Mouse (Mus musculus): ENCODE results near the gene Arhgap35. TPM values are rescaled to one million over a fixed set of nuclear protein-coding genes. Genes with fewer than 3 reads are reported as not detected.
A peak's percentile ranks its signal among the peaks of the same experiment; 100 is the strongest.

Gene Arhgap35
- polyA plus RNA-seq, 1 experiment: 25.7 TPM

DNA sequence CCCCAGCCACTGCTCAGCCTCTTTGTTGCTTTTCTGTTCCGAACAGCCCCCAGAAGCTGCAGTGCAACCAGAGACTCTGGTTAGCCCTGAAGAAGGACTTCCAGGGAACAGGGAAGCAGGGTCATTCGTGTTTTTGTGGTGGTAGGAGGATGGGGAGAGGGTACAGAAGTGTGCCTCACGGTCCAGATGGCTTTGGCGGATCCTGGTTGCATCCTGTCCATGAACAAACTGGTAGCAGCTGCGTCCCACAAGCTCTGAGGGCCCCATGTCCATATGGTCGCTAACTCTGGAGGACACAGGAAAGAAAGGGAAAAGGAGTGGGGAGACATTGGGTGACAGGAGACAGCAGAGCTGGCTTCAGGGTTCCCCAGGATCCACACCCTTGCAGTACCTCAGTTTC, 153.6 kb downstream of the Arhgap35 start:
- DNase-seq: no peak
- no peak overlapping the region for H3K4me3 ChIP-seq (ENCODE audit: insufficient read depth, low read depth, low read length)
- no peaks in the 10 kb centered on the region for H3K27me3 ChIP-seq (replicated peaks; ENCODE audit: control insufficient read depth, insufficient read depth, low read length)
- TF ChIP-seq POLR2A (IDR thresholded peaks at IDR 0.05; ENCODE audit: low read depth, low read length): no peak
- no peak for TF ChIP-seq CTCF (conservative IDR thresholded peaks at IDR 0.05; ENCODE audit: insufficient read depth, insufficient read length, low read depth, low read length)
- no peaks in the 10 kb centered on the region for H3K4me1 ChIP-seq (ENCODE audit: control insufficient read depth, insufficient read depth, low read length)
- 57% methylated on average over 6 of the region's 6 CpGs for WGBS
- H3K36me3 ChIP-seq (ENCODE audit: control insufficient read depth, insufficient read depth, low read length): no peaks in the 10 kb centered on the region
- no peak overlapping the region for H3K27ac ChIP-seq (ENCODE audit: insufficient read depth, low read depth, low read length)

DNA sequence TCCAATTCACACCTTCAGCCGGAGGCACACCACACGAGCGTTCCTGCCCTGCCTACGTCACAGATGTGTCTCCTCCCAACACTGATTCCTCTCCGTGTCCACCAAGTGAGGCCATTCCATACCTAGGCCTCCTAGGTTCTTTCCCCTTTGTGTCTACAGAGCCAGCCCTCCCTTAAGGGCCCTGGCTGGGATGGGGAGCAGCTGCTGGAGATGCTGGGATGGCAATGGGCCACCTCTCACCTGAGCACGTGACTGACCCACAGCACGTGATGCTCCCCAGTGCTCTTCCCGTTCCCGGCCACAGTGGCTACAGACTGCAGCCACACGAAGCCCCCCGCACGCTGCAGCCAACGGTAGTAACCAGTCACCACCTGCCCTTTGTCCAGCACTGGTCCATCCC, 154.2 kb downstream of the Arhgap35 start:
- no peak for TF ChIP-seq POLR2A (IDR thresholded peaks at IDR 0.05; ENCODE audit: low read depth, low read length)
- Histone ChIP-seq H3K4me3 (ENCODE audit: insufficient read depth, low read depth, low read length) (no peak overlapping the region), H3K4me1 (ENCODE audit: control insufficient read depth, insufficient read depth, low read length) (no peaks in the 10 kb centered on the region), H3K27me3 (replicated peaks; ENCODE audit: control insufficient read depth, insufficient read depth, low read length) (no peaks in the 10 kb centered on the region), H3K27ac (ENCODE audit: insufficient read depth, low read depth, low read length) (no peak overlapping the region), H3K36me3 (ENCODE audit: control insufficient read depth, insufficient read depth, low read length) (no peaks in the 10 kb centered on the region)
- DNase-seq: no peak
- 33% methylated on average over 13 of the region's 13 CpGs for WGBS

DNA sequence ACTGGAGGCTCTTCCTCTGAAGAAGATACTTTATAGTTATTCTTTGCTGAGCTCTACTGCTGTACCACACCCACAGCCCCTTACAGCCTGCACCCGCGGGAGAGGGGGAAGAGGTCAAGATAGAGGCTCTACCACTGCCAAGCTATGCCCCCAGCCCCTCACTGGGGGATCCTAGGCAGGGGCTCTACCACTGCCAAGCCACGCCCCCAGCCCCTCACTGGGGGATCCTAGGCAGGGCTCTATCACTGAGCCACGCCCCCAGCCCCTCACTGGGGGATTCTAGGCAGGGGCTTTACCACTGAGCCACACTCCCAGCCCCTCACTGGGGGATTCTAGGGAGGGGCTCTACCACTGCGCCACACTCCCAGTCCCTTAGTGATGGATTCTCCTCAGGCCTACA, 158.5 kb downstream of the Arhgap35 start:
- Histone ChIP-seq H3K4me1 (ENCODE audit: control insufficient read depth, insufficient read depth, low read length) (no peaks in the 10 kb centered on the region), H3K36me3 (ENCODE audit: control insufficient read depth, insufficient read depth, low read length) (no peaks in the 10 kb centered on the region), H3K4me3 (ENCODE audit: insufficient read depth, low read depth, low read length) (no peak overlapping the region), H3K27me3 (replicated peaks; ENCODE audit: control insufficient read depth, insufficient read depth, low read length) (no peaks in the 10 kb centered on the region), H3K27ac (ENCODE audit: insufficient read depth, low read depth, low read length) (no peak overlapping the region)
- TF ChIP-seq POLR2A (IDR thresholded peaks at IDR 0.05; ENCODE audit: low read depth, low read length) (no peak), CTCF (conservative IDR thresholded peaks at IDR 0.05; ENCODE audit: insufficient read depth, insufficient read length, low read depth, low read length) (no peak)
- WGBS: 87% methylated on average over 5 of the region's 5 CpGs
- no peak for DNase-seq

DNA sequence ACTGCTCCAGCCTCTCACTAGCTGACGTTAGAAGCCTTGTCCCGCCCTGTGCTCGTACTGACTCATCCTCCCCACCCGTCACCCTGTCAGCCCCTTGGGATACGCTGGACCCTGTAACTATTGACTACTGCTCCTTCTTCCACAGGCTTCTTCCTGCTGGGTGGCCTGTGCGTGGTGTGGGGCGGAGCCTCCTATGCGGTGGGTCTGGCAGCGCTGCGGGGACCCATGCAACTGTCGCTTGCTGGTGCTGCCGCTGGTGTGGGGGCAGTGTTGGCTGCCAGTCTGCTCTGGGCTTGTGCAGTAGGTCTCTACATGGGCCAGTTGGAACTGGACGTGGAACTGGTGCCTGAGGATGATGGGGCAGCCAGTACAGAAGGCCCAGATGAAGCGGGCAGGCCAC, 159.8 kb downstream of the Arhgap35 start:
- Histone ChIP-seq H3K27ac (ENCODE audit: insufficient read depth, low read depth, low read length) (no peak overlapping the region), H3K36me3 (ENCODE audit: control insufficient read depth, insufficient read depth, low read length) (no peaks in the 10 kb centered on the region), H3K4me3 (ENCODE audit: insufficient read depth, low read depth, low read length) (no peak overlapping the region), H3K4me1 (ENCODE audit: control insufficient read depth, insufficient read depth, low read length) (no peaks in the 10 kb centered on the region), H3K27me3 (replicated peaks; ENCODE audit: control insufficient read depth, insufficient read depth, low read length) (no peaks in the 10 kb centered on the region)
- TF ChIP-seq CTCF (conservative IDR thresholded peaks at IDR 0.05; ENCODE audit: insufficient read depth, insufficient read length, low read depth, low read length) (no peak), POLR2A (IDR thresholded peaks at IDR 0.05; ENCODE audit: low read depth, low read length) (no peak)
- no peak for DNase-seq
- 94% methylated on average over 14 of the region's 14 CpGs for WGBS

DNA sequence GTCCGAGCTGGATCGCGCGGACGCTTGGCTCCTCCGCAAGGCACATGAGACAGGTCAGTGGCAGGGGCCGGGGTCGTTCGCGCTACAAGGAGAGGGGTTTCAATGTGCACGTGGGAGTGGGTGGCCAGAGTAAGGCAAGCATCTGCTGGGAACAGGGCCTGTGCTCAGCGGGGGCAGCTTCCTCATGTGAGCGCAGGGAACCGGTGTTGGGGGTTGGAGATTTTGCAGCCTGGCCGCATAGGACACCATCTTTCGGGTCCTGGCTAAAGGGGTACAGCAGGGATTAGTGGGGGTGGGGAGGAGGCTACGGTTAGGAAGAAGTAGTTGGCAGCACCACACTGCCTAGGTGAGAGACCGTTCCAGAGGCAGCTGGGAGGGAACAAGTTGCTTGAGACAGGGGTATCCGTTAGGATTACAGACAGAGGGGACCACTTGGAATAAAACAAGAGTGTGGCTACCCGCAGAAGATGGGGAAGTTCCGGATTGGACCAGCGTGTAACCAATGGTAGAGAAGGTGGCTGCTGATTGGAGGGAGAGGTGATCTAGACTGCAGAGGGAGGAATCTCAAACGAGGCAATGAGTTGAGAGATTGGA, 161.6 kb downstream of the Arhgap35 start:
- Histone ChIP-seq H3K4me1 (ENCODE audit: control insufficient read depth, insufficient read depth, low read length) (no peaks in the 10 kb centered on the region), H3K27ac (ENCODE audit: insufficient read depth, low read depth, low read length) (no peak overlapping the region), H3K27me3 (replicated peaks; ENCODE audit: control insufficient read depth, insufficient read depth, low read length) (no peaks in the 10 kb centered on the region), H3K36me3 (ENCODE audit: control insufficient read depth, insufficient read depth, low read length) (no peaks in the 10 kb centered on the region), H3K4me3 (ENCODE audit: insufficient read depth, low read depth, low read length) (peak overlapping the region; percentile 57)
- under 1% methylated on average over 23 of the region's 23 CpGs for WGBS
- no peak for TF ChIP-seq CTCF (conservative IDR thresholded peaks at IDR 0.05; ENCODE audit: insufficient read depth, insufficient read length, low read depth, low read length)
- TF ChIP-seq POLR2A (IDR thresholded peaks at IDR 0.05; ENCODE audit: low read depth, low read length): no peak
- DNase-seq: peak; percentile 65

DNA sequence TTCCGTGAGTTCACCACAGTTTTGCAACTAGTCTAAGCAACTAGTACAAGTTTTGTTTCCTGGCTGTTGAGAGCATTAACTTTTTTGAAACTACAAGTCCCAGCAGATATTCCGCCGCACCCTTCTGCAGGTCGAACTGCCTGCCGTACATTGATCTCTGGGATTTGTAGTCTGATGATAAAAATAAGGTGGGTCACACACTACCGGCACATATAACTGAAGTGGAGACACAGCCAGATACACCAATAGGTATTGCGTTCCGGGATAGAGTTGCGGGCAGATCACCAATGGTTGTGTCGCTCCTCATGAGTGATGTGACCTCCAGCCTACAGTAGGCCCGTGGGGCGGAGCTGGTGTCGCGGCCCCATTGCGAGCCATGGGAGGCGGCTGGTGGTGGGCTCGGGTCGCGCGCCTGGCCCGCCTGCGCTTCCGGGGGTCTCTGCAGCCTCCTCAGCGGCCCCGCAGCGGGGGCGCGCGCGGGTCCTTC, 162.2 kb downstream of the Arhgap35 start, which contains the start of gene Tmem160:
Gene Tmem160 (plus strand): TSS at position 193 of the 487 bp plus-strand sequence.
- Histone ChIP-seq H3K27me3 (replicated peaks; ENCODE audit: control insufficient read depth, insufficient read depth, low read length) (no peaks in the 10 kb centered on the region), H3K4me1 (ENCODE audit: control insufficient read depth, insufficient read depth, low read length) (no peaks in the 10 kb centered on the region), H3K27ac (ENCODE audit: insufficient read depth, low read depth, low read length) (no peak within 1 kb of the TSS), H3K36me3 (ENCODE audit: control insufficient read depth, insufficient read depth, low read length) (no peaks in the 10 kb centered on the region), H3K4me3 (ENCODE audit: insufficient read depth, low read depth, low read length) (peak within 1 kb of the TSS; percentile 57)
- TF ChIP-seq CTCF (conservative IDR thresholded peaks at IDR 0.05; ENCODE audit: insufficient read depth, insufficient read length, low read depth, low read length): no peak
- no peak for TF ChIP-seq POLR2A (IDR thresholded peaks at IDR 0.05; ENCODE audit: low read depth, low read length)
- peak; percentile 98 for DNase-seq
- WGBS: 1% methylated on average over 30 of the region's 30 CpGs

DNA sequence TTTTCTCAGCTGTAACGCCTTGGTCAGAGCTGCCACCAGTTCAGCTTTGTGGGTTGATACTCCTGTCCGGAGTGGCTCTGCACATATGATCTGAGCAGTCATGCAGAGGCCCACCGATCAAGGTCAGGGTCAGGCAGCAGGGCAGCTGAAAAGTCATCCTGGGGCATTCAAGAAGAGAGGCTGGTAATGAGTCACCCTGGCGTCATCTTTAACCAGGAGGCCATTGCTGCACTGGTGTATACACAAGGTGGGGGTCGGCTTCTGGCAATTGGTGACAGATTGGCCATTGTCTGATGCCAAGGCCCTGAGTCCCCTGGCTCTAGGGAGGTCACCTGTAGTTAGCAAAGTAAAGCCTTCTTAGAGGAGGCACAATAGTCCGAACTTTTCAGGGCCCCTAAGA, 163.1 kb downstream of the Arhgap35 start:
- Histone ChIP-seq H3K27me3 (replicated peaks; ENCODE audit: control insufficient read depth, insufficient read depth, low read length) (no peaks in the 10 kb centered on the region), H3K36me3 (ENCODE audit: control insufficient read depth, insufficient read depth, low read length) (no peaks in the 10 kb centered on the region), H3K4me1 (ENCODE audit: control insufficient read depth, insufficient read depth, low read length) (no peaks in the 10 kb centered on the region), H3K4me3 (ENCODE audit: insufficient read depth, low read depth, low read length) (no peak overlapping the region), H3K27ac (ENCODE audit: insufficient read depth, low read depth, low read length) (no peak overlapping the region)
- WGBS: 78% methylated on average over 6 of the region's 6 CpGs
- DNase-seq: no peak
- no peak for TF ChIP-seq CTCF (conservative IDR thresholded peaks at IDR 0.05; ENCODE audit: insufficient read depth, insufficient read length, low read depth, low read length)

Other genes with a start within 250 kb of the Arhgap35 start
- 23.0 and 29.2 TPM in 2 replicates for gene Sae1, start 227.2 kb downstream of the Arhgap35 start, polyA plus RNA-seq (2012; rRNA removed)
- 23.9 and 25.9 TPM in 2 replicates for gene Zc3h4, start 214.1 kb downstream of the Arhgap35 start, polyA plus RNA-seq (2012; rRNA removed)
- gene Tmem160, start 162.2 kb downstream of the Arhgap35 start, polyA plus RNA-seq (2012; rRNA removed): 112 and 125 TPM in 2 replicates
- gene Npas1, start 137.3 kb downstream of the Arhgap35 start, polyA plus RNA-seq (2012; rRNA removed): not detected in 2 replicates
- not detected in 2 replicates for gene Ceacam15, start 60.7 kb upstream of the Arhgap35 start, polyA plus RNA-seq (2012; rRNA removed)
- not detected in 2 replicates for gene Ceacam9, start 106.9 kb upstream of the Arhgap35 start, polyA plus RNA-seq (2012; rRNA removed)
- gene Ap2s1, start 123.4 kb upstream of the Arhgap35 start, polyA plus RNA-seq (2012; rRNA removed): 288 and 300 TPM in 2 replicates
- 74.6 and 95.2 TPM in 2 replicates for gene Slc1a5, start 166.3 kb upstream of the Arhgap35 start, polyA plus RNA-seq (2012; rRNA removed)
- gene Strn4, start 200.9 kb upstream of the Arhgap35 start, polyA plus RNA-seq (2012; rRNA removed): 94.4 and 116 TPM in 2 replicates
- 31.0 and 33.9 TPM in 2 replicates for gene Fkrp, start 201.7 kb upstream of the Arhgap35 start, polyA plus RNA-seq (2012; rRNA removed)
- 18.3 and 23.3 TPM in 2 replicates for gene Prkd2, start 227.9 kb upstream of the Arhgap35 start, polyA plus RNA-seq (2012; rRNA removed)